Mouse (Mus musculus) CH12.LX (cell line): ENCODE results near the gene Pom121. TPM values are rescaled to one million over a fixed set of nuclear protein-coding genes. Genes with fewer than 3 reads are reported as not detected.
A peak's percentile ranks its signal among the peaks of the same experiment; 100 is the strongest.

Experiments used
- DNase-seq: peaks from one replicate; pipeline ENCODE4 v3.0.0-alpha.2; 2013; ENCODE audit errors: extremely low read depth
- H3K27ac ChIP-seq: 2 replicates; pipeline ENCODE4 v1.5.1; 2012; ENCODE audit warnings: low read depth, mild to moderate bottlenecking, control low read depth, moderate library complexity; ENCODE audit not compliant: insufficient read depth
- H3K27me3 ChIP-seq: replicated peaks from 2 replicates; pipeline ENCODE3; 2012; ENCODE audit warnings: inconsistent platforms
- H3K36me3 ChIP-seq, 2 experiments: replicated peaks in 1 of 2; 2 replicates each; pipeline versions ENCODE3 to v1.6.1; 2012; ENCODE audit warnings: inconsistent platforms in 1 of 2, low read length in 1 of 2, mild to moderate bottlenecking in 1 of 2, mixed read lengths in 1 of 2, moderate library complexity in 1 of 2; ENCODE audit not compliant: control insufficient read depth in 1 of 2, insufficient read depth in 1 of 2
- H3K4me1 ChIP-seq, 2 experiments: 2 replicates each; pipeline ENCODE4 v1.6.1; 2012; ENCODE audit warnings: inconsistent platforms in 1 of 2, moderate library complexity in 1 of 2; ENCODE audit not compliant: insufficient read depth in 2 of 2, control insufficient read depth in 1 of 2
- H3K4me2 ChIP-seq: 2 replicates; pipeline ENCODE4 v1.6.1; 2012; ENCODE audit warnings: low read depth, mild to moderate bottlenecking, control low read depth; ENCODE audit not compliant: poor library complexity, insufficient read depth, severe bottlenecking
- H3K4me3 ChIP-seq, 3 experiments: fragments of 150-350 bp in 1 of 3; sonication (generic) in 1 of 3; replicated peaks in 1 of 3; 2 replicates each; pipeline versions ENCODE3 to v1.5.1; 2011 to 2012; ENCODE audit warnings: low read depth in 2 of 3, low read length in 2 of 3, mild to moderate bottlenecking in 2 of 3, moderate library complexity in 2 of 3, control low read depth in 1 of 3, improper control_type of control experiment in 1 of 3, inconsistent platforms in 1 of 3, mixed read lengths in 1 of 3; ENCODE audit not compliant: poor library complexity in 1 of 3
- H3K79me2 ChIP-seq: replicated peaks from 2 replicates; pipeline ENCODE4 v1.6.1; 2012; ENCODE audit warnings: mild to moderate bottlenecking, moderate library complexity; ENCODE audit not compliant: control insufficient read depth, poor library complexity, insufficient read depth, severe bottlenecking; ENCODE audit errors: extremely low read depth
- H3K9ac ChIP-seq: 2 replicates; pipeline ENCODE4 v1.6.1; 2012; ENCODE audit warnings: low read depth, mild to moderate bottlenecking, control low read depth, moderate library complexity; ENCODE audit not compliant: insufficient read depth
- H3K9me3 ChIP-seq: replicated peaks from 2 replicates; pipeline ENCODE3; 2012; ENCODE audit warnings: low read length, inconsistent platforms, mixed read lengths
- CTCF ChIP-seq, 2 experiments: IDR thresholded peaks in 1 of 2; conservative IDR thresholded peaks in 1 of 2; 2 replicates each; pipeline ENCODE4 v1.5.1; 2011 to 2012; ENCODE audit warnings: low read depth in 2 of 2, low read length in 2 of 2, improper control_type of control experiment in 1 of 2, inconsistent platforms in 1 of 2, mild to moderate bottlenecking in 1 of 2, moderate library complexity in 1 of 2
- ELF1 ChIP-seq: IDR thresholded peaks from 2 replicates; pipeline ENCODE4 v1.6.1; 2014; ENCODE audit warnings: low read depth, mild to moderate bottlenecking, inconsistent platforms, low read length, improper control_type of control experiment
- EP300 ChIP-seq: IDR thresholded peaks from 2 replicates; pipeline ENCODE4 v1.6.1; 2011; ENCODE audit warnings: low read length, improper control_type of control experiment
- ETS1 ChIP-seq: conservative IDR thresholded peaks from 2 replicates; pipeline ENCODE4 v1.6.1; 2012; ENCODE audit warnings: low read depth, mild to moderate bottlenecking, inconsistent platforms, low read length, improper control_type of control experiment, moderate library complexity
- GABPA ChIP-seq: IDR thresholded peaks from 2 replicates; pipeline ENCODE4 v1.6.1; 2012; ENCODE audit warnings: low read depth, low read length, improper control_type of control experiment, inconsistent platforms; ENCODE audit not compliant: insufficient replicate concordance
- IRF4 ChIP-seq: IDR thresholded peaks from 2 replicates; pipeline ENCODE4 v1.6.1; 2014; ENCODE audit warnings: low read depth, mild to moderate bottlenecking, inconsistent platforms, low read length, improper control_type of control experiment
- JUN ChIP-seq: IDR thresholded peaks from 2 replicates; pipeline ENCODE4 v1.6.1; 2011; ENCODE audit warnings: low read depth, mild to moderate bottlenecking, low read length, improper control_type of control experiment, moderate library complexity; ENCODE audit not compliant: insufficient read depth
- JUND ChIP-seq: conservative IDR thresholded peaks from 2 replicates; pipeline ENCODE4 v1.6.1; 2011; ENCODE audit warnings: low read depth, low read length, improper control_type of control experiment
- KAT2A ChIP-seq: IDR thresholded peaks from 2 replicates; pipeline ENCODE4 v1.6.1; 2012; ENCODE audit warnings: low read length, improper control_type of control experiment, inconsistent platforms; ENCODE audit not compliant: insufficient replicate concordance
- MAFK ChIP-seq: IDR thresholded peaks from 2 replicates; pipeline ENCODE4 v1.6.1; 2011; ENCODE audit warnings: low read length, improper control_type of control experiment; ENCODE audit not compliant: insufficient replicate concordance
- MAZ ChIP-seq: IDR thresholded peaks from 2 replicates; pipeline ENCODE4 v1.6.1; 2012; ENCODE audit warnings: low read depth, mild to moderate bottlenecking, inconsistent platforms, low read length, improper control_type of control experiment, moderate library complexity
- PAX5 ChIP-seq: IDR thresholded peaks from 2 replicates; pipeline ENCODE4 v1.6.1; 2012; ENCODE audit warnings: low read length, inconsistent platforms, mixed read lengths
- RAD21 ChIP-seq: IDR thresholded peaks from 2 replicates; pipeline ENCODE4 v1.6.1; 2011; ENCODE audit warnings: low read depth, mild to moderate bottlenecking, low read length, improper control_type of control experiment, moderate library complexity
- RCOR1 ChIP-seq: conservative IDR thresholded peaks from 2 replicates; pipeline ENCODE4 v1.6.1; 2012; ENCODE audit warnings: low read depth, mild to moderate bottlenecking, inconsistent platforms, low read length, improper control_type of control experiment
- SIN3A ChIP-seq: IDR thresholded peaks from 2 replicates; pipeline ENCODE4 v1.6.1; 2012; ENCODE audit warnings: low read length, improper control_type of control experiment, inconsistent platforms
- SMC3 ChIP-seq: IDR thresholded peaks from 2 replicates; pipeline ENCODE4 v1.6.1; 2011; ENCODE audit warnings: low read depth, low read length, improper control_type of control experiment
- ZKSCAN1 ChIP-seq: IDR thresholded peaks from 2 replicates; pipeline ENCODE4 v1.6.1; 2012; ENCODE audit warnings: low read depth, inconsistent platforms, low read length, improper control_type of control experiment, borderline replicate concordance
- ZMIZ1 ChIP-seq: IDR thresholded peaks from 2 replicates; pipeline ENCODE4 v1.6.1; 2012; ENCODE audit warnings: low read depth, mild to moderate bottlenecking, inconsistent platforms, low read length, improper control_type of control experiment
- dilution Hi-C: fragments of 300-500 bp; cut with MboI; formaldehyde crosslinking; loops from 2 replicates; pipeline ENCODE4 v1.14.3; 2020; ENCODE audit warnings: low sequenced_read_pairs; ENCODE audit not compliant: extremely low pct_unique_long_range_greater_than_20kb, extremely low pct_ligation_motif_present
- in situ Hi-C: fragments of 300-500 bp; cut with MboI; formaldehyde crosslinking; loops from 3 replicates; pipeline ENCODE4 v1.14.3; 2019; ENCODE audit warnings: low sequenced_read_pairs, low pct_ligation_motif_present, low pct_unique_long_range_greater_than_20kb, mixed read lengths
- polyA plus RNA-seq: library from polyadenylated mRNA; unstranded; fragments of >175 nt; gene quantifications from 2 replicates; pipeline ENCODE4 v1.2.1, GENCODE M21; 2012; ENCODE audit warnings: low read depth; ENCODE audit not compliant: insufficient read length
- total RNA-seq, 2 experiments: library from RNA; depleted of rRNA; stranded (reverse); fragments of 300-350 nt in 1 of 2; fragments of >200 nt in 1 of 2; gene quantifications; 2 replicates each; pipeline ENCODE4 v1.2.3; 2012 to 2014

Pom121 gene
- total and polyA plus RNA-seq, 3 experiments: 3.4 to 54.0 (median 10.4) TPM

GRCm38 (mm10) chr5:135347511-135348011, 46.8 kb downstream of the Pom121 start (continued):
- TF ChIP-seq ZMIZ1 (no peak), ZKSCAN1 (no peak), MAFK (no peak), EP300 (no peak), IRF4 (no peak)

GRCm38 (mm10) chr5:135346430-135346829, 47.9 kb downstream of the Pom121 start:
- Histone ChIP-seq H3K4me2 (no peak overlapping the region), H3K9me3 (no peaks in the 10 kb centered on the region), H3K36me3 (no peaks in the 10 kb centered on the region), H3K4me1 (no peaks in the 10 kb centered on the region), H3K27ac (no peak overlapping the region), H3K79me2 (no peaks in the 10 kb centered on the region), H3K27me3 (peaks cover 66% of the 10 kb centered on the region), H3K9ac (no peak overlapping the region), H3K4me3 (no peak overlapping the region)
- TF ChIP-seq GABPA (no peak), CTCF (conservative IDR thresholded peaks at IDR 0.05 in 1 of 2, IDR thresholded peaks at IDR 0.05 in 1 of 2; ENCODE audit: low read depth in 2 of 2, low read length in 2 of 2) (peak; percentile 15 to 64; a peak in 3 of 4 replicates), RAD21 (peak; percentile 59)
- in situ Hi-C loops: no loop called here
- peak; percentile 9 for DNase-seq
- dilution Hi-C loops: no loop called here

- dilution Hi-C loops: no loop called here
Observed at GRCm38 (mm10) chr5:135345989-135346388, 48.4 kb downstream of the Pom121 start.

More at GRCm38 (mm10) chr5:135345989-135346388, 48.4 kb downstream of the Pom121 start:
- no peaks in the 10 kb centered on the region for H3K79me2 ChIP-seq
- no peak overlapping the region for H3K4me2 ChIP-seq
- no peaks in the 10 kb centered on the region for H3K4me1 ChIP-seq
- no peaks in the 10 kb centered on the region for H3K9me3 ChIP-seq
- H3K27me3 ChIP-seq: peaks cover 67% of the 10 kb centered on the region
- DNase-seq: no peak
- H3K4me3 ChIP-seq: no peak overlapping the region
- H3K36me3 ChIP-seq: no peaks in the 10 kb centered on the region
- no peak overlapping the region for H3K9ac ChIP-seq
- TF ChIP-seq PAX5 (no peak), IRF4 (no peak), SMC3 (no peak), KAT2A (no peak), SIN3A (no peak), JUND (no peak), JUN (no peak), ETS1 (no peak), ELF1 (no peak), MAZ (no peak), RCOR1 (no peak)
- no peak overlapping the region for H3K27ac ChIP-seq
- in situ Hi-C loops: no loop called here
